Mouse (Mus musculus) lung, embryonic 14.5 days (tissue): ENCODE data around the gene Zhx3. TPM values are rescaled to one million over a fixed set of nuclear protein-coding genes. Genes with fewer than 3 reads are reported as not detected.

Source experiments
- ATAC-seq: fragments of 200-750 bp; cut with Nextera tagmentation; 2 replicates; pipeline ENCODE4 v1.8.0; 2017; ENCODE audit warnings: mild to moderate bottlenecking, moderate TSS enrichment, moderate library complexity; ENCODE audit not compliant: insufficient read depth
- DNase-seq: peaks from one replicate; pipeline ENCODE4 v3.0.0-alpha.2; 2015
- H3K27ac ChIP-seq: fragments of 300-500 bp; sonication (generic); 2 replicates; pipeline ENCODE4 v1.5.1; 2014; ENCODE audit warnings: low read depth, mild to moderate bottlenecking, moderate library complexity
- H3K27me3 ChIP-seq: fragments of 300-500 bp; sonication (generic); 2 replicates; pipeline ENCODE4 v1.6.1; 2014; ENCODE audit warnings: low read length, control low read depth; ENCODE audit not compliant: insufficient read depth
- H3K36me3 ChIP-seq: fragments of 300-500 bp; sonication (generic); 2 replicates; pipeline ENCODE4 v1.6.1; 2014; ENCODE audit warnings: control low read depth; ENCODE audit not compliant: insufficient read depth
- H3K4me1 ChIP-seq: fragments of 300-500 bp; sonication (generic); 2 replicates; pipeline ENCODE4 v1.6.1; 2014; ENCODE audit warnings: antibody characterized with exemption, control low read depth; ENCODE audit not compliant: insufficient read depth
- H3K4me2 ChIP-seq: fragments of 300-500 bp; sonication (generic); 2 replicates; pipeline ENCODE4 v1.6.1; 2014; ENCODE audit warnings: mild to moderate bottlenecking
- H3K4me3 ChIP-seq: fragments of 300-500 bp; sonication (generic); 2 replicates; pipeline ENCODE4 v1.5.1; 2014; ENCODE audit warnings: low read depth, low read length
- H3K9ac ChIP-seq: fragments of 300-500 bp; sonication (generic); 2 replicates; pipeline ENCODE4 v1.6.1; 2014
- H3K9me3 ChIP-seq: fragments of 300-500 bp; sonication (generic); 2 replicates; pipeline ENCODE4 v1.6.1; 2016; ENCODE audit warnings: low read depth, low read length, control low read depth
- CTCF ChIP-seq: IDR thresholded peaks from 2 replicates; pipeline ENCODE4 v1.5.1; 2016; ENCODE audit warnings: antibody characterized with exemption, low read depth
- WGBS: fragments of 180-500 bp; shearing (Covaris S2); extraction: QIAGEN DNeasy Blood & Tissue Kit; methylation state at CpG from one replicate; pipeline ENCODE4 v1.1.7; 2014; 5-methylcytosine and 5-hydroxymethylcytosine counted together
- polyA plus RNA-seq: library from polyadenylated mRNA; unstranded; fragments of >200 nt; fragmentation: Nextera tagmentation; extraction: Ambion mirVana; gene quantifications from 2 replicates; pipeline ENCODE4 v1.2.1, GENCODE M21; 2014

Zhx3 gene
- polyA plus RNA-seq, 1 experiment from 2014 or later: 13.0 TPM

- no peak for TF ChIP-seq CTCF
- Histone ChIP-seq H3K27me3 (no peaks in the 10 kb centered on the region), H3K4me3 (no peak overlapping the region), H3K9me3 (no peaks in the 10 kb centered on the region), H3K4me2 (no peak overlapping the region), H3K9ac (no peak overlapping the region), H3K4me1 (no peaks in the 10 kb centered on the region), H3K27ac (no peak overlapping the region), H3K36me3 (peaks cover 82% of the 10 kb centered on the region)
- no peak for ATAC-seq
- 70% methylated on average over 3 of the region's 3 CpGs for WGBS
- DNase-seq: no peak
These were observed 171.2 kb downstream of the Zhx3 start for GRCm38 (mm10) chr2:160701603-160702002.

DNA sequence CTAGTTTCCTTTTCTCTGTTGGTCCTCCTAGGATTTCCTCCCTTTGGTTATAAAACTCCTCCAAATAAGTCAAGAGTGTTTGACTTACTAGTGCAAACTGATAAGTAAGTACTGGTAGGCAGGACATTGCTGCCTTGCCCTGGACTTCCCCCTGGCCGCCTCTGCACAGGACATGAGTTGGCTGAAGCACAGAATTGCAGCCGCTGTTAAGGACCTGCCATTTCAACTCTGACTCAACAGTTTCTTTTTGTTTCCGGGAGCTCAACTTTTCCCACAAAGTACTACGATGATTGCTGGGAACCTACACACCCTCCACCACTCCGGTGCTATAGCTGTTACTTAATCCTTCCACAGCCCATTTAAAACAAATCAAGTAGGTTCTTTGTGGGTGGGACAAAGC, 172.5 kb downstream of the Zhx3 start:
- Histone ChIP-seq H3K9ac (no peak overlapping the region), H3K4me2 (no peak overlapping the region), H3K36me3 (peaks cover 76% of the 10 kb centered on the region), H3K4me1 (no peaks in the 10 kb centered on the region), H3K27ac (peak overlapping the region; percentile 12; the same call in 1 of the 2 replicates), H3K9me3 (no peaks in the 10 kb centered on the region), H3K4me3 (no peak overlapping the region), H3K27me3 (no peaks in the 10 kb centered on the region)
- no peak for TF ChIP-seq CTCF
- peak; percentile 50 for DNase-seq
- WGBS: 50% methylated on average over 5 of the region's 5 CpGs
- ATAC-seq: peak; percentile 66

Other genes with a start within 250 kb of the Zhx3 start
- 77.6 and 83.0 TPM in 2 replicates for gene Top1, start 227.1 kb downstream of the Zhx3 start, polyA plus RNA-seq
- gene Plcg1, start 141.7 kb downstream of the Zhx3 start, polyA plus RNA-seq: 61.3 and 68.8 TPM in 2 replicates
- gene Lpin3, start 7.7 kb upstream of the Zhx3 start, polyA plus RNA-seq: 1.5 and 2.5 TPM in 2 replicates
- 10.6 and 14.0 TPM in 2 replicates for gene Emilin3, start 39.3 kb upstream of the Zhx3 start, polyA plus RNA-seq
- 35.3 and 36.8 TPM in 2 replicates for gene Chd6, start 236.1 kb upstream of the Zhx3 start, polyA plus RNA-seq